Mouse (Mus musculus) heart, adult 2 months (tissue): ENCODE measurements around the gene Lpcat1. TPM values are rescaled to one million over a fixed set of nuclear protein-coding genes. Genes with fewer than 3 reads are reported as not detected.

ENCODE experiments used
- DNase-seq, 2 experiments: peaks; one replicate each; pipeline ENCODE4 v3.0.0; 2021
- H3K27ac ChIP-seq: fragments of 200-600 bp; 2 replicates; pipeline ENCODE4 v1.8.1; 2022
- H3K27me3 ChIP-seq: fragments of 200-500 bp; 2 replicates; pipeline ENCODE4 v1.6.1; 2012; ENCODE audit warnings: mild to moderate bottlenecking, low read length, inconsistent platforms, mixed read lengths; ENCODE audit not compliant: control insufficient read depth, insufficient read depth
- H3K36me3 ChIP-seq: fragments of 200-500 bp; 2 replicates; pipeline ENCODE4 v1.6.1; 2012; ENCODE audit warnings: low read length, inconsistent platforms; ENCODE audit not compliant: control insufficient read depth, insufficient read depth
- H3K4me1 ChIP-seq: fragments of 200-500 bp; 2 replicates; pipeline ENCODE4 v1.6.1; 2011; ENCODE audit warnings: low read length; ENCODE audit not compliant: control insufficient read depth, insufficient read depth
- H3K4me3 ChIP-seq: fragments of 200-600 bp; 2 replicates; pipeline ENCODE4 v1.8.1; 2022
- H3K79me2 ChIP-seq: fragments of 200-500 bp; replicated peaks from 2 replicates; pipeline ENCODE4 v1.6.1; 2012; ENCODE audit warnings: mild to moderate bottlenecking, inconsistent platforms, low read length, moderate library complexity, mixed read lengths; ENCODE audit not compliant: control insufficient read depth, insufficient read depth
- H3K9ac ChIP-seq: fragments of 200-500 bp; 2 replicates; pipeline ENCODE4 v1.6.1; 2012; ENCODE audit warnings: low read depth, mild to moderate bottlenecking, control low read depth, inconsistent platforms, low read length, mixed read lengths
- CTCF ChIP-seq: fragments of 200-600 bp; IDR thresholded peaks from 2 replicates; pipeline ENCODE4 v1.8.1; 2022; ENCODE audit warnings: antibody characterized with exemption, mild to moderate bottlenecking, moderate library complexity
- EP300 ChIP-seq: fragments of 200-500 bp; IDR thresholded peaks from 2 replicates; pipeline ENCODE4 v1.6.1; 2011; ENCODE audit warnings: low read depth, low read length, control low read depth; ENCODE audit not compliant: insufficient read depth
- POLR2A ChIP-seq: fragments of 200-500 bp; IDR thresholded peaks from 2 replicates; pipeline ENCODE4 v1.6.1; 2011; ENCODE audit warnings: mild to moderate bottlenecking, low read depth, low read length, control low read depth; ENCODE audit not compliant: insufficient read depth
- WGBS: fragments of 180-500 bp; shearing (Covaris S2); methylation state at CpG from one replicate; pipeline ENCODE4 v1.1.7; 2018; 5-methylcytosine and 5-hydroxymethylcytosine counted together
- intact Hi-C: fragments of 180-260 bp; cut with DNase I; formaldehyde crosslinking; loops from one replicate; pipeline ENCODE4 v1.15.1; 2025
- polyA plus RNA-seq: library from polyadenylated mRNA; depleted of rRNA; stranded (reverse); fragments of >200 nt; gene quantifications from 2 replicates; pipeline ENCODE4 v1.2.3, GENCODE M21; 2012
- total RNA-seq, 2 experiments: library from RNA; stranded (reverse); gene quantifications; 2 replicates each; pipeline ENCODE4 v1.2.3; 2021

Lpcat1 gene
- total and polyA plus RNA-seq, 3 experiments: 7.5 to 13.1 (median 11.1) TPM

DNA sequence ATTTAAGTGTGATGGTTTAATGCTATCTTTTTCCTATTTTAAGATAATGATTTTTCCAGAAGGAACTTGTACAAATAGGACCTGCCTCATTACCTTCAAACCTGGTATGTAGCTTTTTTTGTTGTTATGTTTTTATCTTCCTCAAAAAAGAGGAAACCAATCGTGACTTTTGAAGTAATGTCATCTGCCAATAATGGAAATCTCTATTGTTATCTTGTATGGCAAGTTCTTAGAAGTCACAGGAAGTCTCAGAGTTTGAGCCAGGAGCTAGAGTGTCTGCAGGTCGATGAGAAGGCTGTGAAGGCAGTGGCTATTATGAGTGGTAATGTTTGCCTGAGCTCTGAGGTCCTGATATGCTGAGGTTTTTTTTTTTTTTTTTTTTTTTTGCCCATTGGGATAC is 29.1 kb downstream of the Lpcat1 start:
- H3K4me3 ChIP-seq: no peak overlapping the region
- 0 out of 2 replicates have a peak, but pooled peaks cover 1% of the 10 kb centered on the region for H3K4me1 ChIP-seq
- H3K27ac ChIP-seq: no peak overlapping the region
- H3K27me3 ChIP-seq: no peaks in the 10 kb centered on the region
- no peak overlapping the region for H3K9ac ChIP-seq
- DNase-seq: no peak
- 24% methylated on average over 2 of the region's 2 CpGs for WGBS
- TF ChIP-seq EP300 (no peak), CTCF (no peak), POLR2A (no peak)
- H3K79me2 ChIP-seq: no peaks in the 10 kb centered on the region
- intact Hi-C loops: no loop called here
- H3K36me3 ChIP-seq: no peaks in the 10 kb centered on the region

GRCm38 (mm10) chr13:73499893-73500604 is 33.1 kb downstream of the Lpcat1 start:
- H3K27ac ChIP-seq: no peak overlapping the region; the same call in 1 of the 2 replicates
- no peak overlapping the region for H3K4me3 ChIP-seq
- H3K4me1 ChIP-seq: 0 out of 2 replicates have a peak, but pooled peaks cover 1% of the 10 kb centered on the region
- peak in 1 of 2 experiments; percentile 19 for DNase-seq
- H3K27me3 ChIP-seq: no peaks in the 10 kb centered on the region
- no peak for TF ChIP-seq POLR2A
- TF ChIP-seq EP300: no peak
- H3K36me3 ChIP-seq: no peaks in the 10 kb centered on the region
- no peaks in the 10 kb centered on the region for H3K79me2 ChIP-seq
- intact Hi-C loops: no loop called here
- 53% methylated on average over 6 of the region's 6 CpGs for WGBS
- H3K9ac ChIP-seq: no peak overlapping the region

GRCm38 (mm10) chr13:73502719-73503118 is 35.7 kb downstream of the Lpcat1 start:
- Histone ChIP-seq H3K79me2 (no peaks in the 10 kb centered on the region), H3K9ac (no peak overlapping the region), H3K4me3 (no peak overlapping the region), H3K27ac (no peak overlapping the region), H3K27me3 (no peaks in the 10 kb centered on the region), H3K4me1 (0 out of 2 replicates have a peak, but pooled peaks cover 1% of the 10 kb centered on the region), H3K36me3 (peaks cover under 1% of the 10 kb centered on the region)
- no peak for DNase-seq
- WGBS: 66% methylated on average over 2 of the region's 2 CpGs
- peak; percentile 68 for TF ChIP-seq CTCF
- no peak for TF ChIP-seq POLR2A
- intact Hi-C loops: no loop called here

GRCm38 (mm10) chr13:73505686-73506467 is 38.9 kb downstream of the Lpcat1 start:
- no peak overlapping the region for H3K4me3 ChIP-seq
- H3K27ac ChIP-seq: no peak overlapping the region
- intact Hi-C loops: loop anchor here (1.0 to 2.0 kb wide), 2 partner anchors 41 to 80 kb away; no protein-coding TSS in a partner anchor
- DNase-seq: peak; percentile 67 to 82
- H3K36me3 ChIP-seq: peaks cover 4% of the 10 kb centered on the region
- H3K79me2 ChIP-seq: no peaks in the 10 kb centered on the region
- peak; percentile 93 for TF ChIP-seq CTCF
- no peak for TF ChIP-seq EP300
- no peak overlapping the region for H3K9ac ChIP-seq
- peaks cover 8% of the 10 kb centered on the region for H3K4me1 ChIP-seq
- WGBS: 71% methylated on average over 7 of the region's 7 CpGs
- no peaks in the 10 kb centered on the region for H3K27me3 ChIP-seq

GRCm38 (mm10) chr13:73508817-73509550 is 42.0 kb downstream of the Lpcat1 start:
- intact Hi-C loops: no loop called here
- no peak overlapping the region for H3K4me3 ChIP-seq
- peak overlapping the region; percentile 56 for H3K27ac ChIP-seq
- H3K79me2 ChIP-seq: no peaks in the 10 kb centered on the region
- WGBS: 65% methylated on average over 8 of the region's 8 CpGs
- peaks cover 4% of the 10 kb centered on the region for H3K36me3 ChIP-seq
- DNase-seq: no peak
- H3K27me3 ChIP-seq: no peaks in the 10 kb centered on the region
- no peak overlapping the region for H3K9ac ChIP-seq
- TF ChIP-seq POLR2A (no peak), EP300 (0 out of 2 replicates have a peak, but pooled peaks have one; percentile 38)
- peaks cover 8% of the 10 kb centered on the region for H3K4me1 ChIP-seq
